Mouse (Mus musculus) midbrain, embryonic 13.5 days (tissue): Measurements from ENCODE around the gene Gprc5a. TPM values are rescaled to one million over a fixed set of nuclear protein-coding genes. Genes with fewer than 3 reads are reported as not detected.

Experiments
- ATAC-seq: fragments of 200-750 bp; cut with Nextera tagmentation; 2 replicates; pipeline ENCODE4 v1.8.0; 2017; ENCODE audit warnings: mild to moderate bottlenecking, moderate TSS enrichment, moderate library complexity
- H3K27ac ChIP-seq: fragments of 300-500 bp; sonication (generic); 2 replicates; pipeline ENCODE4 v1.5.1; 2015; ENCODE audit warnings: inconsistent platforms, mild to moderate bottlenecking, moderate library complexity
- H3K27me3 ChIP-seq: fragments of 300-500 bp; sonication (generic); 2 replicates; pipeline ENCODE4 v1.6.1; 2015; ENCODE audit warnings: mild to moderate bottlenecking, inconsistent platforms
- H3K36me3 ChIP-seq: fragments of 300-500 bp; sonication (generic); 2 replicates; pipeline ENCODE4 v1.6.1; 2015; ENCODE audit warnings: mild to moderate bottlenecking, inconsistent platforms
- H3K4me1 ChIP-seq: fragments of 300-500 bp; sonication (generic); replicated peaks from 2 replicates; pipeline ENCODE4 v1.6.1; 2015; ENCODE audit warnings: inconsistent platforms
- H3K4me2 ChIP-seq: fragments of 300-500 bp; sonication (generic); replicated peaks from 2 replicates; pipeline ENCODE4 v1.6.1; 2015; ENCODE audit warnings: moderate library complexity, mild to moderate bottlenecking, inconsistent platforms
- H3K4me3 ChIP-seq: fragments of 300-500 bp; sonication (generic); replicated peaks from 2 replicates; pipeline ENCODE4 v1.5.1; 2015; ENCODE audit warnings: mild to moderate bottlenecking, inconsistent platforms
- H3K9ac ChIP-seq: fragments of 300-500 bp; sonication (generic); replicated peaks from 2 replicates; pipeline ENCODE4 v1.6.1; 2015; ENCODE audit warnings: mild to moderate bottlenecking, inconsistent platforms
- H3K9me3 ChIP-seq: fragments of 300-500 bp; sonication (generic); 2 replicates; pipeline ENCODE4 v1.6.1; 2016; ENCODE audit warnings: mild to moderate bottlenecking, inconsistent platforms
- WGBS: fragments of 180-500 bp; shearing (Covaris S2); methylation state at CpG from one replicate; pipeline ENCODE4 v1.1.7; 2015; 5-methylcytosine and 5-hydroxymethylcytosine counted together
- polyA plus RNA-seq: library from polyadenylated mRNA; unstranded; fragments of >200 nt; fragmentation: Nextera tagmentation; extraction: Ambion mirVana; gene quantifications from 2 replicates; pipeline ENCODE4 v1.2.1, GENCODE M21; 2015

Gprc5a gene
- polyA plus RNA-seq, 1 experiment from 2014 or later, result 0.98 TPM

DNA sequence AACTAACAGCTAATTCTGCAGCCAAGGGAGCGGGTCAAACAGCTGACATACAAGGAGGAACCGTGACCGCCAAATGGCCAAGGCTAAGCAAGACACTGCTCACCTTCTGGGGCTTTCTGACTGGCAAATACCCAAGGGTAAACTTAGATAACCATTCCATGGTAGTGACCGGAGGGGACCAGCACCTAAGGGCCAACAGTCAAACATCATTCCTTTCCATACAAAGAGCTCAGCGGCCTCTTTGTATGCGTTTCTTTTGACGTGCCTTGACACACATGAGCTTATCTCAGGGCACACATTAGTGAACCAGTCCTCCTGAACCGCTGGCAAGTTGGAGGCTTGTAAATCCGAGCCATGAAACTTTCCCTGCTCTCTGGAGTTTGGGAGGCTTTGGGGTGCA lies 18.2 kb upstream of the Gprc5a start:
- H3K36me3 ChIP-seq, result no peaks in the 10 kb centered on the region
- H3K4me2 ChIP-seq, result no peak overlapping the region
- H3K4me1 ChIP-seq, result no peaks in the 10 kb centered on the region
- 77% methylated on average over 9 of the region's 9 CpGs for WGBS
- H3K4me3 ChIP-seq, result no peak overlapping the region
- H3K27me3 ChIP-seq, result 0 out of 2 replicates have a peak, but pooled peaks cover 9% of the 10 kb centered on the region
- H3K9ac ChIP-seq, result no peak overlapping the region
- ATAC-seq, result no peak
- no peaks in the 10 kb centered on the region for H3K9me3 ChIP-seq
- H3K27ac ChIP-seq, result no peak overlapping the region

DNA sequence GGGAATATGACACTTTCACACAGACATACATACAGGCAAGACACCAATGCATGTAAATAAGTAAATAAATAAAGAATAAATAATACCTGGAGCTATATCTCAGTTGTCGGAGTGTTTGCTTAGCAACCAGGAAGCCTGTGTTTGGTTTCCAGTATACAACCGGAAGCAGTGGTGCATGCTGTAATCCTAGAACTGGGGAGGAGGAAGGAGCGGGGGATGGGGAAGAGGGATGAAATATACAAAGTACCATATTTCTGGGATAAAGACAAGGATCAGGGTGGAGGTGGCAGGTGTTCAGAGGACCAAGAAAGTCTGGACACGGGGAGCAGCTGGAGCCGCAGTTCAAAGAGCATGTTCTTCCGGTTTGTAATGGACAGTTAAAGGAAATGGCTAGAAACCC lies 16.9 kb upstream of the Gprc5a start:
- Histone ChIP-seq H3K9me3 (no peaks in the 10 kb centered on the region), H3K36me3 (no peaks in the 10 kb centered on the region), H3K4me3 (no peak overlapping the region), H3K9ac (no peak overlapping the region), H3K4me1 (no peaks in the 10 kb centered on the region), H3K4me2 (no peak overlapping the region), H3K27ac (no peak overlapping the region), H3K27me3 (0 out of 2 replicates have a peak, but pooled peaks cover 9% of the 10 kb centered on the region)
- no peak for ATAC-seq
- 87% methylated on average over 6 of the region's 6 CpGs for WGBS

DNA sequence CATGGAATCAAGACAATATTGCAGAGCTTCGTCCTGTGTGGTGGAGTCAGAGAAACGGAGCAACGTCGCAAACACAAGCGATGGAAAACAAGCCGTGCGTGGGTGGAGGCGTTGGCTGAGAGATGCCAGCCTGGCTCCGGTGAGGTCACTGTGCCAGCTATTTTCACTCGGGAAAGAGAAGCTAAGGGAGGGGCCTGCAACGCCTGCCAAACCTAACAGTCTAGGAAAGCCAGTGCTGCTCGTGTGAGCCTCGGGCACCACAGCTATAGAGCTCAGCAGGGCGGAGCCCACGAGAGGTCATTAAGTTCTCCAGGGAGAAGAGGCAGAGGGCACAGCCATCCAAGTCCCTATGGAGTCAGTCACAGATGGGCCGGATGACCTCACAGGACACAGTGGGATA lies 16.5 kb upstream of the Gprc5a start:
- Histone ChIP-seq H3K27me3 (0 out of 2 replicates have a peak, but pooled peaks cover 9% of the 10 kb centered on the region), H3K4me3 (no peak overlapping the region), H3K9me3 (no peaks in the 10 kb centered on the region), H3K4me1 (no peaks in the 10 kb centered on the region), H3K4me2 (no peak overlapping the region), H3K36me3 (no peaks in the 10 kb centered on the region), H3K9ac (no peak overlapping the region), H3K27ac (no peak overlapping the region)
- no peak for ATAC-seq
- WGBS, result 87% methylated on average over 16 of the region's 16 CpGs

DNA sequence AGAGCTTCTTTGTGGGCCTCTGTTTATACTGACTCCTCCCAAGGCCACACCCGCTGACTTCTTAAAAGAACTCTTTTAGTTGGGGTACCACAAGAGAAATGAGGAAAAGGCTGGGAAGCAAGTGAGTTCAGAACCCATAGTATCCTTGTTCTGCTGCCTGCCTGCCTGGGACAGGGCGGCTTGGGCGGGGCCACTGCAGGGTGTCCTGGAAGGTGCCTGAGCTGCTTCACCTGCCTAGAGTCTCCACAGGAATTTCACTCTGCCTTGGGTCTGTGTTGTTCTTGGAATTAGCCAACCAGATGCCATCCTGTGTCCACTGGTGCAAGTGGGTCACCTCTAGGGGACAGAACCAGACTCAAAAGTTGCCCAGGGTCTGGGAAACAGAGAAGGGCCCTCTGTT lies 11.7 kb upstream of the Gprc5a start:
- no peak for ATAC-seq
- WGBS, result 68% methylated on average over 3 of the region's 3 CpGs
- Histone ChIP-seq H3K9ac (no peak overlapping the region), H3K4me3 (no peak overlapping the region), H3K9me3 (no peaks in the 10 kb centered on the region), H3K4me1 (no peaks in the 10 kb centered on the region), H3K36me3 (no peaks in the 10 kb centered on the region), H3K4me2 (no peak overlapping the region), H3K27me3 (no peaks in the 10 kb centered on the region), H3K27ac (no peak overlapping the region)

DNA sequence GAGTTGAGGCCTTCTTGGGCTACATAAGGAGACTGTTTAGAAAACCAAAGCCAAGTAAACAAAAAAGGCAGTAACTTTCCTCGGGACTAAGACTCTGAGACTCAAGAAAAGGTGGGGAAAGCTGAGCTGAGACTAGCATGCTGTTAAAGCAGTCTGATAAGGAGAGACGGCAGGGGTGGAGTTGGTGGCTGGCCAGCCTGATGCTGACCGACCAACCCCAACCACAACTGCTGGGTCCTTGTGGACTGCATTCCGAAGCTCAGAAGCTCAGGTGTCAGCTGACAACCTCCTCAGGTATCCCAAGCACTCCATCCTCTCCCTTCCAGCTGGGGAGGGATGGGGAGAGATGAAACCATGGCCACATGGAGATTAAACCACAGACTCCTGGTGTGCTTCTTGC lies 9.6 kb upstream of the Gprc5a start:
- Histone ChIP-seq H3K36me3 (no peaks in the 10 kb centered on the region), H3K4me3 (no peak overlapping the region), H3K9me3 (no peaks in the 10 kb centered on the region), H3K27me3 (no peaks in the 10 kb centered on the region), H3K4me2 (no peak overlapping the region), H3K9ac (no peak overlapping the region), H3K27ac (no peak overlapping the region), H3K4me1 (no peaks in the 10 kb centered on the region)
- 65% methylated on average over 4 of the region's 4 CpGs for WGBS
- ATAC-seq, result no peak

DNA sequence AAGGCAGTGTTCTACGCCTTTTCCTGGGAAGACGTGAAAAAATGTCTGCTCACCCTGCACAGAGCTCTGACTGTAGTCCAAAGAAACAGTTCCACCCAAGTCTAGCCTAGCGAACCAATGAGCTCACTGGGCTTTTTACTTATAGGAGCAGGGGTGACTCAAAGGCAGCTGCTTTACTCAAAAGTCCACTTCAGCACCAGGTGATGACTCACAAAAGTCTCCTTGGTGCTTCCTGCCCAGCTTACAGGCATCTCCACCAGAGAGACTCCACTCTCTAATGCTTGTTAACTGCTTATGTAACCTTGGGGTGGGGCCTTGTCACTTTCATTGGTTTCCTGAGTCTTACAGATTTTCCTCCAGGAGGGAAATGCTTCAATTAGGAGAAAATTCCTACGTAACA lies 4.7 kb upstream of the Gprc5a start:
- no peak overlapping the region for H3K9ac ChIP-seq
- no peaks in the 10 kb centered on the region for H3K36me3 ChIP-seq
- H3K4me1 ChIP-seq, result peaks cover 9% of the 10 kb centered on the region
- no peak overlapping the region for H3K4me3 ChIP-seq
- no peaks in the 10 kb centered on the region for H3K9me3 ChIP-seq
- no peak overlapping the region for H3K4me2 ChIP-seq
- no peak for ATAC-seq
- H3K27ac ChIP-seq, result no peak overlapping the region
- peaks cover 19% of the 10 kb centered on the region for H3K27me3 ChIP-seq
- WGBS, result 93% methylated on average over 4 of the region's 4 CpGs

DNA sequence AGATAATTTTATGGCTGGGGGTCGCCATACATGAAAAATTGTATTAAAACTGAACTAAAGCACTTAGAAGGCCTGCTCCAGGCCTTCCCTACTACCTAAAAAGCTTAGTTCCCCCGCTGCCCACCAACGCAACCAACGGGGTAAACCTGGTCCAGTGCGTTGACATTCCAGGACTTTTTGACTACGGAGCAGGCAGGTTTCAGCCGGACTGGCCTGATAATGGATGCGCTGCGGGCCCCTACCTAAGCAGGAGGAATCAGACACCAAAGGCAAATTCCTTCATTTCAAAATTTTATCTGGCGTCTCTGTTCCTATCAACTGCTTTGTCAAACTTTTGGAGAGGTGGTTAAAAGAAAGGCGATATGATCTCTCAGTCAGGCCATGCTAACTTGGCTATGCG lies 830 bp upstream of the Gprc5a start:
- Histone ChIP-seq H3K9me3 (no peaks in the 10 kb centered on the region), H3K36me3 (no peaks in the 10 kb centered on the region), H3K9ac (no peak overlapping the region), H3K27ac (no peak overlapping the region), H3K4me3 (no peak overlapping the region), H3K27me3 (peaks cover 39% of the 10 kb centered on the region), H3K4me2 (no peak overlapping the region), H3K4me1 (peaks cover 21% of the 10 kb centered on the region)
- no peak for ATAC-seq
- 59% methylated on average over 12 of the region's 12 CpGs for WGBS

DNA sequence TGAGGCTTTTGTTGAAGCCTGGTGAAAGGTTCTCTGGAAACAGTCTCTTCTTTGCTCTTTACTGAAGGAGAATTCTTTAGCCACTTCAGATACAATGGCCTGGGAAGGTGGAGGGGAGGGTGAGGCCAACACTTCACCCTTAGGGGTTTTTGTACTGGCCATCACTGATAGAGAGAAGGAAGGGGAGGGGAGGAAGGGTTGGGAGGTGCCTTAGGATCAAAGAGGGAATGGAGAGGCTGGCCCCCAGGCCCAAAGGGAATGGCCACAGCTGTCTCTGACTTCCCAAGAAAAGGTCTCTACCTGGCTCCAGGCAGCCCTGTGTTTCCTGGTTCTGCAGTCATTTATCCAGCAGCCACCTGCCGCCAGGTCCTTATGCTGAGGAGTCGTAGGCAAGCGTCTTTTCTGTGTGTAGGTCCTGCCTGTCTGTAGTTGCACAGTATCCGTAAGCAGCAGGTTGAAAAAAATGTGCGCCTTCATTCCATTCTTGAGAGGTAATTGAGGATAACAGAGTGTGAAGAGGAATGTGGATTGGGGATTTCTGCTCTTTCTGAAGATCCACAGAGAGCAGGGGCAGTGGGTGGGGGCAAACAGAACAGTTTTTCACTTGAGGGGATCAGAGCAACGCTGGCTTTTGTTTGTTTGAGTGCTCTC lies 1.5 kb downstream of the Gprc5a start:
- 18% methylated on average over 6 of the region's 6 CpGs for WGBS
- Histone ChIP-seq H3K9ac (no peak overlapping the region), H3K4me2 (no peak overlapping the region), H3K27ac (no peak overlapping the region), H3K9me3 (no peaks in the 10 kb centered on the region), H3K4me1 (peaks cover 21% of the 10 kb centered on the region), H3K36me3 (no peaks in the 10 kb centered on the region), H3K4me3 (no peak overlapping the region), H3K27me3 (peaks cover 39% of the 10 kb centered on the region)
- ATAC-seq, result peak; percentile 39; the same call in 1 of the 2 replicates

DNA sequence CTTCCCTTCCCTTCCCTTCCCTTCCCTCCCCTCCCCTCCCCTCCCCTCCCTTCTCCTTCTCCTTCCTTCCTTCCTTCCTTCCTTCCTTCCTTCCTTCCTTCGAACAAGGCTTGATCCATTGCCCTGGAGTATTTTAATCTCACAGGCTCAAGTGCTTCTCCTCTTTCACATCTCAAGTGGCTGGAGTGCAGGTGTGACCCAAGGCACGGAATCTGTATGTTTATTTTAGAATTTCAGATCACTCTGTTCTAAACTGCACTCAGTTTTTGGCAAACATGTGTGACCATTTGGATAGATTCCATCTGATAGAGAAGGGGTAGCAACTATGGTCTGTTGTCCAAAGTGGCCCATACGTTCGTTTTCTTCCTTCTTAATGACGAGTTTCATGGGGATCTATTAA lies 2.8 kb downstream of the Gprc5a start:
- Histone ChIP-seq H3K27ac (no peak overlapping the region), H3K36me3 (no peaks in the 10 kb centered on the region), H3K9ac (no peak overlapping the region), H3K4me3 (no peak overlapping the region), H3K27me3 (peaks cover 39% of the 10 kb centered on the region), H3K9me3 (no peaks in the 10 kb centered on the region), H3K4me2 (no peak overlapping the region), H3K4me1 (peaks cover 21% of the 10 kb centered on the region)
- no peak for ATAC-seq
- 86% methylated on average over 5 of the region's 5 CpGs for WGBS

DNA sequence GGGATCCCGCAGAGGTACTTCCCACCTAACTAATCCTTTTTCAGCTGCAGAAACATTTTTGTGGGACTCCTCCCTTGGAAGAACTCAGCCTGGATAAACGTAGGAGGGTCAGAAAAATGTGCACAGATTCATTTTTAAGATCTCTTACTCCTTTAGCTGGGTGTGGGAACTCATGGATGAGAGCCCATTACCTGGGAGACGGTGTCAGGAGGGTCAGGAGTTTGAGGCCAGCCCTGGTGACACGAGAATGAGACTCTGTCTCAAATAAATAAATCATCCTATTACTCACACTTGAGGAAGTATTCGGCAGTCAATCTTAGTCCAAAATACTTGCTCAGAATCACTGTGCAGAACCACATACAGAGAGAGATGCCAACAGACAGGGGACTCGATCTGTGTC lies 4.4 kb downstream of the Gprc5a start:
- H3K27ac ChIP-seq, result no peak overlapping the region
- no peak for ATAC-seq
- no peak overlapping the region for H3K4me2 ChIP-seq
- H3K4me1 ChIP-seq, result peaks cover 21% of the 10 kb centered on the region
- H3K4me3 ChIP-seq, result no peak overlapping the region
- peaks cover 29% of the 10 kb centered on the region for H3K27me3 ChIP-seq
- H3K9me3 ChIP-seq, result no peaks in the 10 kb centered on the region
- H3K9ac ChIP-seq, result no peak overlapping the region
- 72% methylated on average over 6 of the region's 6 CpGs for WGBS
- H3K36me3 ChIP-seq, result no peaks in the 10 kb centered on the region

DNA sequence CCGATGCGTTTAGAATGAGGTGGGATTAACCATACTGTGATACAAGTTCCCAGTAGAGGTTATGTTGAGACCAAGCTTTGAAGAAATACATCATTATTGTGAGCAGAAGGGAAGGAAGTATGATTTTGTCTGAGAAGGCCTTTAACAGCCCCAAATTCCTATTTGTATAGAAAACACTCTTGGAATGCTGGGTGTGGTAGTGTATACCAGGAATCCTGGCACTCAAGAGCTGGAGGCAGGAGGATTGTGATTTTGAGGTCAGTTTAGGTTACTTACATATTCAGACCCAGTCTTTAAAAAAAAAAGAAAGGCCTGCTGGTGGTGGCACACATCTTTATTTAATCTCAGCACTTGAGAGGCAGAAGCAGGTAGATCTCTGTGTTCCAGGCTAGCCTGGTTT lies 4.9 kb downstream of the Gprc5a start:
- Histone ChIP-seq H3K36me3 (no peaks in the 10 kb centered on the region), H3K27ac (no peak overlapping the region)
- WGBS, result 81% methylated on average over 2 of the region's 2 CpGs

DNA sequence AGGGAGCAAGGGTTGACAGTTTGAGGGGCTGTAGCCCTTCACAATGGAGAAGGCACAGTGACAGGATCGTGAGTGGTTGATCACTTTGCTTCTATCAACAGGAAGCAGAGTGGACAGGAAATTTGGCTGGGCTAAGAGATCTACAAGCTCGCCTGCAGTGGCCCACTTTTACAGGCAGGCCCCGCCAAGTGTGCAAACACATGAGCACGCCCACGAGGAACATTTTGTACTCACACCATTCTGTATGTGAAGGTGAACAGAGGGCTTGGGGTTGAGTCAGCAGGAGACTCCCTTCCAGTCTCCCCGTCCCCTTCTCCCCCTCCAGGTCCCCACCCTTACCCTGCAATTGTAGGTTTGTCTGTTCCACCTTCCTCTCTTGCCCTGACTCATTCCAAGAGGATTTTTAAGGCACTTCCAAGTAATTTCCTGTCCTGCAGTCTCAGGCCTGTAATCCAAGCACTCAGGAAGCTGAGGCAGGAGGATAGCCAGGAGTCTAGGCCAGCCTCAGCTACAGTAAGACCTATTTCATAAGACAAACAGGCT lies 9.0 kb downstream of the Gprc5a start:
- no peaks in the 10 kb centered on the region for H3K36me3 ChIP-seq
- no peak overlapping the region for H3K9ac ChIP-seq
- H3K9me3 ChIP-seq, result no peaks in the 10 kb centered on the region
- H3K27me3 ChIP-seq, result 0 out of 2 replicates have a peak, but pooled peaks cover 3% of the 10 kb centered on the region
- H3K27ac ChIP-seq, result no peak overlapping the region
- WGBS, result 87% methylated on average over 6 of the region's 6 CpGs
- H3K4me1 ChIP-seq, result no peaks in the 10 kb centered on the region
- no peak for ATAC-seq
- H3K4me2 ChIP-seq, result no peak overlapping the region
- H3K4me3 ChIP-seq, result no peak overlapping the region

More for the DNA sequence above, 4.9 kb downstream of the Gprc5a start:
- H3K4me2 ChIP-seq, result no peak overlapping the region
- H3K9me3 ChIP-seq, result no peaks in the 10 kb centered on the region
- H3K9ac ChIP-seq, result no peak overlapping the region
- peaks cover 24% of the 10 kb centered on the region for H3K27me3 ChIP-seq
- H3K4me1 ChIP-seq, result peaks cover 16% of the 10 kb centered on the region
- ATAC-seq, result no peak
- H3K4me3 ChIP-seq, result no peak overlapping the region

DNA sequence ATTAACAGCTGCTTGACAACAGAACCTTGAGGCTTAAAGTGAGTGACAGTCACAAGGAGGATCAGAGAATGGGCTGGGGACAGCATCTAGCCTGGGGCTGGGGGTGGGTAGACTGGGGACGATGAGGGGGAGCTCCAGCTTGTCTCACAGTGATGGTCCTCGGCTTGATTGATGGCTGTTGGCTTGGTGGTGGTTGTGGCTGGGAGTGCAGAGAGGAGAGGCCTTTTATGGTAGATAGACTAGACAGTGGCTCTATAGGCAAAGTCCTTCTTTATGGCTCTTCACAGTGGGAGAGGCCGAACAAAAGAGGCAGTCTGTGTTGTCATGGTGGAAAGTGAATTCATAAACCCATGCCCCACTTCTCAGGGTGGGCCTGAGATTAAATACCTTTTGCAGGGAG lies 10.8 kb downstream of the Gprc5a start:
- WGBS, result 53% methylated on average over 3 of the region's 3 CpGs
- Histone ChIP-seq H3K9me3 (no peaks in the 10 kb centered on the region), H3K4me3 (no peak overlapping the region), H3K27ac (no peak overlapping the region), H3K4me2 (no peak overlapping the region), H3K36me3 (no peaks in the 10 kb centered on the region), H3K27me3 (0 out of 2 replicates have a peak, but pooled peaks cover 3% of the 10 kb centered on the region), H3K9ac (no peak overlapping the region), H3K4me1 (no peaks in the 10 kb centered on the region)
- ATAC-seq, result no peak
